Mouse (Mus musculus): ENCODE measurements at regions not wholly inside any gene's neighbourhood (a gene's known extent, or its start where the extent isn't known, plus 50 kb on each side); places are given as distances from the start of the nearest gene placed in this dataset.
"Not testable (repeated sequence)": the region's sequence is repeated elsewhere in the genome, so short reads cannot be mapped to it uniquely, and the experiment has no call there.

DNA sequence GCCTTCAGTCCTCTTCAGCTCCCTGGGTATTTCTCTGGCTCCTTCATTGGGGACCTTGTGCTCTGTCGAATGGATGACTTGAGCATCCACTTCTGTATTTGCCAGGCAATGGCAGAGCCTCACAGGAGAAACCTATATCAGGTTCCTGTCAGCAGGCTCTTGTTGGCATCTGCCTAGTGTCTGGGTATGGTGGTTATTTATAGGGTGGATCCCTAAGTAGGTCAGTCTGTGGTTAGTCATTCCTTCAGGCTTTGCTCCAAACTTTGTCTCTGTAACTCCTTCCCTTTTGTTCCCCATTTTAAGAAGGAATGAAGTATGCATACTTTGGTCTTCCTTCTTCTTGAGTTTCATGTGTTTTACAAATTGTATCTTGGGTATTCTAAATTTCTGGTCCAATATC, 522.4 kb upstream of the St8sia4 start:
- not testable (repeated sequence) for H3K4me2 ChIP-seq (replicated peaks); H3K27ac ChIP-seq; H3K4me3 ChIP-seq (replicated peaks; ENCODE audit: low read length); H3K27me3 ChIP-seq (ENCODE audit: control insufficient read depth, insufficient read depth, low read length); ATAC-seq (ENCODE audit: low FRiP score); H3K36me3 ChIP-seq (replicated peaks; ENCODE audit: control insufficient read depth, insufficient read depth); DNase-seq (ENCODE audit: low spot score); H3K4me1 ChIP-seq (replicated peaks; ENCODE audit: control insufficient read depth, insufficient read depth, low read length); H3K9ac ChIP-seq; H3K9me3 ChIP-seq (ENCODE audit: control insufficient read depth, low read length)
- 93% methylated on average over 1 of the region's 1 CpGs for WGBS

DNA sequence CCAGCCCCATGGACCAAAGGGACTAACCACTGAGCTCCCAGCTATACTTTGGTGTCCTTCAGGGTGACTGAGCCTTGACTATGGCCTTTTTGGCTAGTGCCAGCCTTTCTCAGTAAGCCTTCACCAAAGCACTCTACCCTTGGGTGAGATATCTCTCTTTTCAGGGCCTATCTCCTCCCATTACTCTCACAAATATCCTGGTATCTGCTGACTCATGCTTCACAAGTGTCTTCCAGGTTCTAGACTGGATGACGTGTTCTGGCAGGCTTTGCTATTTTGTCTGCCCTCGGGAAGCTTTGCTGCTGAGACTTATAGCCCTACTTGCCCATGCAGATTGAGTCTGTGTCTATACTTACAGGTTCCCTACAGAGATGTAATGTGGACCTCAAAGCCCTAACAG, 499.4 kb upstream of the St8sia4 start:
- Histone ChIP-seq H3K27me3 (ENCODE audit: control insufficient read depth, insufficient read depth, low read length) (no peaks in the 10 kb centered on the region), H3K4me1 (replicated peaks; ENCODE audit: control insufficient read depth, insufficient read depth, low read length) (no peaks in the 10 kb centered on the region), H3K36me3 (replicated peaks; ENCODE audit: control insufficient read depth, insufficient read depth) (no peaks in the 10 kb centered on the region), H3K4me3 (replicated peaks; ENCODE audit: low read length) (no peak overlapping the region), H3K9me3 (ENCODE audit: control insufficient read depth, low read length) (no peaks in the 10 kb centered on the region), H3K4me2 (replicated peaks) (no peak overlapping the region), H3K27ac (no peak overlapping the region), H3K9ac (no peak overlapping the region)
- DNase-seq (ENCODE audit: low spot score) (no peak), ATAC-seq (ENCODE audit: low FRiP score) (no peak)
- WGBS, result 93% methylated on average over 2 of the region's 2 CpGs

DNA sequence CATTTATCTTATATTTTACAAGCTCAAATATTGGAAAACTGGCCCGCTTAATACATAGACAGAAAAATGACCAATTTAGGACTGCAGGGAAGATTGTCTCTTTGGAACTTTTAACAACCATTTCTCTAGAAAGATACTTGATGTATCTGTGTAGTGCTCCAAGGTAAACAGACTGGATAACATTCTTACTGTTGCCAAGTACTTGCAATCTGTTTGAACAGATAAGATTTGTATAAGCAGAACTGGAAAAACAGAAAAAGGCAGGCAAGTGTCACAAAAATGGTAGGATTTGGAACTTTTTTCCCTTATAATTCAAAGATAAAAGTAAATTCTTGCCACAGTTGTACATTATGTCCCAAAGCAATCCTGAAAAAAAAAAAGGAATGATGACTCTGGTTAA, 488.1 kb upstream of the St8sia4 start:
- Histone ChIP-seq H3K27me3 (ENCODE audit: control insufficient read depth, insufficient read depth, low read length) (no peaks in the 10 kb centered on the region), H3K4me1 (replicated peaks; ENCODE audit: control insufficient read depth, insufficient read depth, low read length) (no peaks in the 10 kb centered on the region), H3K4me3 (replicated peaks; ENCODE audit: low read length) (no peak overlapping the region), H3K4me2 (replicated peaks) (no peak overlapping the region), H3K9me3 (ENCODE audit: control insufficient read depth, low read length) (no peaks in the 10 kb centered on the region), H3K36me3 (replicated peaks; ENCODE audit: control insufficient read depth, insufficient read depth) (no peaks in the 10 kb centered on the region), H3K27ac (no peak overlapping the region), H3K9ac (no peak overlapping the region)
- 94% methylated on average over 1 of the region's 1 CpGs for WGBS
- ATAC-seq (ENCODE audit: low FRiP score), result no peak
- no peak for DNase-seq (ENCODE audit: low spot score)

GRCm38 (mm10) chr1:96128618-96129017, 461.2 kb upstream of the St8sia4 start:
- DNase-seq (ENCODE audit: low spot score), result no peak
- 91% methylated on average over 1 of the region's 1 CpGs for WGBS

DNA sequence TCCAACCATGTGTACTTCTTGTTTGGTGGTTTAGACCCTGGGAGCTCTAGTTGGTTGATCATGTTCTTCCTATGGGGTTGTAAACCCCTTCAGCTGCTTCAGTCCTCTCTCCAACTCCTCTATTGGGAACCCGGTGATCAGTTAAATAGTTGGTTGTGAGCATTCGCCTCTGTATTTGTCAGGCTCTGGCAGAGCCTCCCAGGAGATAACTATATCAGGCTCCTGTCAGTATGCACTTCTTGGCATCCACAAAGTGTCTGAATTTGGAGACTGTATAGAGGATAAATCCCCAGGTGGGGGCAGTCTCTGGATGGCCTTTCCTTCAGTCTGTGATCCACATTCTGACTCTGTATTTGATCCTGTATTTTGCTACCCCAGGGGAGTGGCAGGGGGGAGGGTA, 440.6 kb upstream of the St8sia4 start:
- H3K9ac ChIP-seq, result no peak overlapping the region
- no peak overlapping the region for H3K27ac ChIP-seq
- no peak for DNase-seq (ENCODE audit: low spot score)
- H3K4me2 ChIP-seq (replicated peaks), result no peak overlapping the region
- H3K36me3 ChIP-seq (replicated peaks; ENCODE audit: control insufficient read depth, insufficient read depth), result no peaks in the 10 kb centered on the region
- H3K9me3 ChIP-seq (ENCODE audit: control insufficient read depth, low read length), result no peaks in the 10 kb centered on the region
- ATAC-seq (ENCODE audit: low FRiP score), result no peak
- no peaks in the 10 kb centered on the region for H3K27me3 ChIP-seq (ENCODE audit: control insufficient read depth, insufficient read depth, low read length)
- 91% methylated on average over 2 of the region's 2 CpGs for WGBS
- no peak overlapping the region for H3K4me3 ChIP-seq (replicated peaks; ENCODE audit: low read length)
- H3K4me1 ChIP-seq (replicated peaks; ENCODE audit: control insufficient read depth, insufficient read depth, low read length), result no peaks in the 10 kb centered on the region

More at GRCm38 (mm10) chr1:96128618-96129017, 461.2 kb upstream of the St8sia4 start:
- H3K27me3 ChIP-seq (ENCODE audit: control insufficient read depth, insufficient read depth, low read length), result no peaks in the 10 kb centered on the region
- H3K27ac ChIP-seq, result no peak overlapping the region
- no peak overlapping the region for H3K4me2 ChIP-seq (replicated peaks)
- no peaks in the 10 kb centered on the region for H3K36me3 ChIP-seq (replicated peaks; ENCODE audit: control insufficient read depth, insufficient read depth)
- H3K4me1 ChIP-seq (replicated peaks; ENCODE audit: control insufficient read depth, insufficient read depth, low read length), result no peaks in the 10 kb centered on the region
- no peaks in the 10 kb centered on the region for H3K9me3 ChIP-seq (ENCODE audit: control insufficient read depth, low read length)
- ATAC-seq (ENCODE audit: low FRiP score), result no peak
- no peak overlapping the region for H3K9ac ChIP-seq
- no peak overlapping the region for H3K4me3 ChIP-seq (replicated peaks; ENCODE audit: low read length)

DNA sequence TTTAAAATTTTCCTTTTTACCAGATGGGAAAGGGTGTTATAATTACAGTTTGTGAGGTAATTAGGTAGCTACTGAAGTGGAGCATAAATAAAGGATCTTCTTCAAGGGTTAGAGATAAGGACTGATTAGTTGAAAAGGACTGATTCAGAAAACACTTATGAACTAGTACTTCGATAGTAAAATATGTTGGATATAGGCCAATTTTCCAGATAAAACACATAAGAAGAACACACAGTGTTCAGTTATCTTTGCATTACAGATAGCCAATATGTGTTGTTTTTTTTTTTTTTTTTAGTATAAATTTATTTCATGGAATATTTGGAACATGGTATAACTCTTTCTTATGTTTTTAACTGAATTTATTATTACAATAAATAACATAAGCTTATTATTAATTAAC, 438.0 kb upstream of the St8sia4 start:
- Histone ChIP-seq H3K27me3 (ENCODE audit: control insufficient read depth, insufficient read depth, low read length) (no peaks in the 10 kb centered on the region), H3K27ac (no peak overlapping the region), H3K9me3 (ENCODE audit: control insufficient read depth, low read length) (no peaks in the 10 kb centered on the region), H3K4me1 (replicated peaks; ENCODE audit: control insufficient read depth, insufficient read depth, low read length) (no peaks in the 10 kb centered on the region), H3K4me3 (replicated peaks; ENCODE audit: low read length) (no peak overlapping the region), H3K4me2 (replicated peaks) (no peak overlapping the region), H3K36me3 (replicated peaks; ENCODE audit: control insufficient read depth, insufficient read depth) (no peaks in the 10 kb centered on the region), H3K9ac (no peak overlapping the region)
- WGBS, result 84% methylated on average over 1 of the region's 1 CpGs
- ATAC-seq (ENCODE audit: low FRiP score) (no peak), DNase-seq (ENCODE audit: low spot score) (peak; percentile 11)

DNA sequence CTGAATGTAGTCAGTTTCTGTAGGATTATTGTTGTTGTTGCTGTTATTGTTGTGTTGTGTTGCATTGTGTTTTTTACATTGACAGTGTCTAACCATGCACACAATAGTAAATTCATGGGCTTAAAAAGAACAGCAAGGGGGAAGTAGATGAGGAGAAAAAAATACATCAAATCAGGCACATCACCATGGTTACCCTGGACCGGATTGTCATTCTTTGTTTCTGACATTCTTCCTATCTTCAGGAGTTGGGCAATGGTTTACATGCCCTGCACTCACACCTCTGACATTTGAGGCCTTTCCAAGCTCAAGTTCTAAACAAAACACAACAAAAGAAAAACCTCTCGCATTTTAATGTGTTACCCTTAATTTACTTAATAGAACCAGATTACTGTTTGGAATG, 416.2 kb upstream of the St8sia4 start:
- H3K27ac ChIP-seq, result no peak overlapping the region
- no peak overlapping the region for H3K4me3 ChIP-seq (replicated peaks; ENCODE audit: low read length)
- H3K4me2 ChIP-seq (replicated peaks), result no peak overlapping the region
- H3K36me3 ChIP-seq (replicated peaks; ENCODE audit: control insufficient read depth, insufficient read depth), result no peaks in the 10 kb centered on the region
- no peaks in the 10 kb centered on the region for H3K4me1 ChIP-seq (replicated peaks; ENCODE audit: control insufficient read depth, insufficient read depth, low read length)
- 24% methylated on average over 2 of the region's 2 CpGs for WGBS
- no peaks in the 10 kb centered on the region for H3K9me3 ChIP-seq (ENCODE audit: control insufficient read depth, low read length)
- ATAC-seq (ENCODE audit: low FRiP score), result no peak
- H3K9ac ChIP-seq, result no peak overlapping the region
- DNase-seq (ENCODE audit: low spot score), result no peak
- H3K27me3 ChIP-seq (ENCODE audit: control insufficient read depth, insufficient read depth, low read length), result no peaks in the 10 kb centered on the region

GRCm38 (mm10) chr1:96074710-96075109, 407.3 kb upstream of the St8sia4 start:
- H3K36me3 ChIP-seq (replicated peaks; ENCODE audit: control insufficient read depth, insufficient read depth), result no peaks in the 10 kb centered on the region
- DNase-seq (ENCODE audit: low spot score) (no peak), ATAC-seq (ENCODE audit: low FRiP score) (no peak)
- H3K27ac ChIP-seq, result no peak overlapping the region
- H3K4me2 ChIP-seq (replicated peaks), result no peak overlapping the region
- no peak overlapping the region for H3K4me3 ChIP-seq (replicated peaks; ENCODE audit: low read length)
- WGBS, result 96% methylated on average over 1 of the region's 1 CpGs
- no peaks in the 10 kb centered on the region for H3K4me1 ChIP-seq (replicated peaks; ENCODE audit: control insufficient read depth, insufficient read depth, low read length)
- H3K9ac ChIP-seq, result no peak overlapping the region
- H3K27me3 ChIP-seq (ENCODE audit: control insufficient read depth, insufficient read depth, low read length), result no peaks in the 10 kb centered on the region
- no peaks in the 10 kb centered on the region for H3K9me3 ChIP-seq (ENCODE audit: control insufficient read depth, low read length)

- Histone ChIP-seq H3K4me3 (replicated peaks; ENCODE audit: low read length) (no peak overlapping the region), H3K4me1 (replicated peaks; ENCODE audit: control insufficient read depth, insufficient read depth, low read length) (no peaks in the 10 kb centered on the region), H3K27me3 (ENCODE audit: control insufficient read depth, insufficient read depth, low read length) (no peaks in the 10 kb centered on the region), H3K36me3 (replicated peaks; ENCODE audit: control insufficient read depth, insufficient read depth) (no peaks in the 10 kb centered on the region), H3K4me2 (replicated peaks) (no peak overlapping the region), H3K27ac (no peak overlapping the region), H3K9me3 (ENCODE audit: control insufficient read depth, low read length) (no peaks in the 10 kb centered on the region), H3K9ac (no peak overlapping the region)
- ATAC-seq (ENCODE audit: low FRiP score) (no peak), DNase-seq (ENCODE audit: low spot score) (no peak)
Observed at GRCm38 (mm10) chr1:96061335-96061734, 394.0 kb upstream of the St8sia4 start.

- no peak overlapping the region for H3K4me3 ChIP-seq (replicated peaks; ENCODE audit: low read length)
- H3K27me3 ChIP-seq (ENCODE audit: control insufficient read depth, insufficient read depth, low read length), result no peaks in the 10 kb centered on the region
- H3K4me1 ChIP-seq (replicated peaks; ENCODE audit: control insufficient read depth, insufficient read depth, low read length), result no peaks in the 10 kb centered on the region
- no peaks in the 10 kb centered on the region for H3K9me3 ChIP-seq (ENCODE audit: control insufficient read depth, low read length)
- DNase-seq (ENCODE audit: low spot score) (no peak), ATAC-seq (ENCODE audit: low FRiP score) (no peak)
- H3K27ac ChIP-seq, result no peak overlapping the region
- H3K36me3 ChIP-seq (replicated peaks; ENCODE audit: control insufficient read depth, insufficient read depth), result no peaks in the 10 kb centered on the region
- WGBS, result 47% methylated on average over 1 of the region's 1 CpGs
- no peak overlapping the region for H3K4me2 ChIP-seq (replicated peaks)
- no peak overlapping the region for H3K9ac ChIP-seq
Observed at GRCm38 (mm10) chr1:96049260-96049659, 381.9 kb upstream of the St8sia4 start.

Data from hindbrain, embryonic 14.5 days (tissue).